Mouse (Mus musculus) small intestine, adult 2 months (tissue): ENCODE data around the gene Hint2. TPM values are rescaled to one million over a fixed set of nuclear protein-coding genes. Genes with fewer than 3 reads are reported as not detected.

Source experiments
- H3K27ac ChIP-seq: fragments of 200-500 bp; 2 replicates; pipeline ENCODE4 v1.5.1; 2012; ENCODE audit warnings: low read depth, low read length, control low read depth, inconsistent platforms; ENCODE audit not compliant: insufficient read depth
- H3K27me3 ChIP-seq: fragments of 200-500 bp; 2 replicates; pipeline ENCODE4 v1.6.1; 2012; ENCODE audit warnings: mild to moderate bottlenecking, moderate library complexity, low read length, inconsistent platforms; ENCODE audit not compliant: control insufficient read depth, insufficient read depth
- H3K36me3 ChIP-seq: fragments of 200-500 bp; 2 replicates; pipeline ENCODE4 v1.6.1; 2012; ENCODE audit warnings: mild to moderate bottlenecking, low read length, control low read depth, inconsistent platforms; ENCODE audit not compliant: control insufficient read depth, insufficient read depth
- H3K4me1 ChIP-seq: fragments of 200-500 bp; 2 replicates; pipeline ENCODE4 v1.6.1; 2012; ENCODE audit warnings: low read length, inconsistent platforms, mixed read lengths; ENCODE audit not compliant: control insufficient read depth, insufficient read depth, insufficient read length
- H3K4me3 ChIP-seq: fragments of 200-500 bp; 2 replicates; pipeline ENCODE4 v1.5.1; 2012; ENCODE audit warnings: low read depth, mild to moderate bottlenecking, control low read depth, inconsistent platforms, low read length, moderate library complexity
- CTCF ChIP-seq: fragments of 200-500 bp; IDR thresholded peaks from 2 replicates; pipeline ENCODE4 v1.5.1; 2012; ENCODE audit warnings: low read depth, mild to moderate bottlenecking, control low read depth, inconsistent platforms, low read length, moderate library complexity, mixed read lengths; ENCODE audit not compliant: insufficient replicate concordance, insufficient read length; ENCODE audit errors: extremely low read depth
- POLR2A ChIP-seq: fragments of 200-500 bp; IDR thresholded peaks from 2 replicates; pipeline ENCODE4 v1.6.1; 2012; ENCODE audit warnings: low read depth, mild to moderate bottlenecking, control low read depth, inconsistent platforms, low read length, moderate library complexity
- WGBS: fragments of 180-500 bp; shearing (Covaris S2); methylation state at CpG from one replicate; pipeline ENCODE4 v1.1.7; 2018; 5-methylcytosine and 5-hydroxymethylcytosine counted together
- polyA plus RNA-seq: library from polyadenylated mRNA; depleted of rRNA; stranded (reverse); fragments of >200 nt; gene quantifications from 2 replicates; pipeline ENCODE4 v1.2.3, GENCODE M21; 2012; rRNA removed

Gene Hint2
- polyA plus RNA-seq, 1 experiment: 73.8 TPM

- Histone ChIP-seq H3K27ac (no peak overlapping the region), H3K4me3 (no peak overlapping the region), H3K27me3 (peaks cover 13% of the 10 kb centered on the region; the same call in 1 of the 2 replicates), H3K36me3 (no peaks in the 10 kb centered on the region), H3K4me1 (peaks cover 3% of the 10 kb centered on the region; the same call in 1 of the 2 replicates)
- WGBS: 49% methylated on average over 20 of the region's 20 CpGs
- TF ChIP-seq POLR2A (no peak), CTCF (no peak)
These were observed 27.0 kb downstream of the Hint2 start for GRCm38 (mm10) chr4:43629106-43629817.

DNA sequence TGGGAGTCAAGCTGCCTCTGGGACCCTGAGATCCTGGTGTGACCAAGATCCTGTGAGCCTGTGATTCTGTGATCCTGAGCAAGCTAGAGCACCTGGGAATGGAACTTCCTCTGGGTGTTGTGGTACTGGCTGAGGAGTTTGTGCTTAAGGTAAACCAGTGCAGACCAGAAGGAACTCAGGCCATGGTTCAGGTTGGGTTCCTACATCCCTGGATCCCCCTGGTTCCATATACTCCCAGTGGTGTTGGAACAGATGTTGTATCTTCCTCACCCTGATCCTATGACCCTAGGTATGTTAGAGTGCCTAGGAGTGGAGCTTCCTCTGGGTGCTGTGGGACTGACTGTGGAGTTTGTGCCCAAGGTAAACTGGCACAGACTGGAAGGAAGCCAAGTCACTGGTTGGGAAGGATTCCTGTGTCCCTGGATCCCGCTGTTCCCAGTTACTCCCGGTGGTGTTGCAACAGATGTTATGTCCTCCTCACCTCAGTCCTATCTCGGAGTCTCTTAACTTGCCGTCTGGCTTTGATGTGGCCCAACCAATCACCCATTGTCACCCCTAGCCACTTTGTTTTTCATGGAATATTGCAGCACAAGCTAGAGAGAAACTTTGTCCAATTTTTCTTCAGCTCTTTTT lies 36.0 kb downstream of the Hint2 start:
- Histone ChIP-seq H3K4me3 (no peak overlapping the region), H3K27ac (no peak overlapping the region), H3K4me1 (no peaks in the 10 kb centered on the region), H3K36me3 (no peaks in the 10 kb centered on the region), H3K27me3 (no peaks in the 10 kb centered on the region; the same call in 1 of the 2 replicates)
- TF ChIP-seq CTCF (no peak), POLR2A (no peak)
- 42% methylated on average over 4 of the region's 4 CpGs for WGBS

GRCm38 (mm10) chr4:43613060-43613730 lies 43.1 kb downstream of the Hint2 start:
- Histone ChIP-seq H3K27ac (no peak overlapping the region), H3K4me3 (no peak overlapping the region), H3K36me3 (no peaks in the 10 kb centered on the region), H3K4me1 (no peaks in the 10 kb centered on the region), H3K27me3 (no peaks in the 10 kb centered on the region; the same call in 1 of the 2 replicates)
- TF ChIP-seq POLR2A: no peak
- TF ChIP-seq CTCF: no peak
- WGBS: 41% methylated on average over 3 of the region's 3 CpGs

GRCm38 (mm10) chr4:43612534-43612933 lies 43.7 kb downstream of the Hint2 start:
- H3K27me3 ChIP-seq: no peaks in the 10 kb centered on the region; the same call in 1 of the 2 replicates
- H3K4me3 ChIP-seq: no peak overlapping the region
- H3K4me1 ChIP-seq: no peaks in the 10 kb centered on the region
- no peak for TF ChIP-seq POLR2A
- no peak for TF ChIP-seq CTCF
- H3K27ac ChIP-seq: no peak overlapping the region
- WGBS: 37% methylated on average over 10 of the region's 10 CpGs
- no peaks in the 10 kb centered on the region for H3K36me3 ChIP-seq

DNA sequence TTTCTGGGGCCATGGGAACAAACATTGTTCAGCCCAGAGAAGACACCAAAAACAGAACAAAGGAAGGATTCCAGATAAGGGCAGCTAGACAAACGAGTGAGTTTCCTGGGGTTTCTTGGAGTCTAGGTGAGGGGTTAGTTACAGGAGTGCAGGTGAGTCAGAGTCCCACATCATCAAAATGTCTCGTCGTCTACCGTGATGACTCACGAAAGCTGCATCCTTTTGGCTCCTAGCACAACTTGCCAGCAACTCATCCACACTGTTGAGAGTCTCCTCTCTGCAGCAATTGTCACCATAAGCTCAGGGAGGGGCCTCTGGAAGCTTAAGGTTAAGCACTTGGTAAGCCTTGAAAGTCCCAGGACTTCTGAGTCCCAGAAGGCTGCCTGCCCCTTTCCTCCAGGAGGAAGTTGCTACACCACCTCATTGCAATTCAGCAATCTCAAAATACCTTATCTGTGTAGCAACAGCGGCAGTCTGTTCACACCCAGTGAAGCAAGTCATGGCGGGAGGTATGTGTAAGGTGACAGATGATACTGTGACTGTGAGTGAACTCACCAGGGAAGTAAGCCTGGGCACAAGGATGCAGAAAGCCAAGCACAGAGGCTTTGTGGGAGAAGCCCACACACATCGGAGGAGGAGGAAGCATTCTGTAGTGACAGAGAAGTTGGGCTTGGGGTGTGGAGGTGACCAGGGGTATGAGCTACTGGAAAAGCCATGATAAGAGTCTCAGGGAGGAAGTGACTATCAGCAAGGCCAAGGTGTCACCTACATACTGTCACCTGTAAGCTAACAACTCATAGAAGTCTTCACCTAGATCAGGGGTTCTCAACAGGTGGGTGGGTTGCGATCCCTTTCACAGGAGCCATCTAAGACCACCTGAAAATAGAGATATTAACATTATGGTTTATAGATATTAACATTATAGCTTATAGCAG lies 51.2 kb downstream of the Hint2 start:
- H3K27ac ChIP-seq: no peak overlapping the region
- TF ChIP-seq POLR2A (no peak), CTCF (no peak)
- WGBS: 39% methylated on average over 9 of the region's 9 CpGs
- H3K4me1 ChIP-seq: no peaks in the 10 kb centered on the region
- no peak overlapping the region for H3K4me3 ChIP-seq
- H3K27me3 ChIP-seq: no peaks in the 10 kb centered on the region; the same call in 1 of the 2 replicates
- H3K36me3 ChIP-seq: no peaks in the 10 kb centered on the region

Other genes with a start within 250 kb of the Hint2 start
- 0.24 TPM in 1 of 2 replicates, not detected in the other for gene Fam166b, start 227.3 kb downstream of the Hint2 start, polyA plus RNA-seq
- gene Tesk1, start 214.5 kb downstream of the Hint2 start, polyA plus RNA-seq: 45.8 and 77.6 TPM in 2 replicates
- 2.8 and 11.4 TPM in 2 replicates for gene Cd72, start 201.8 kb downstream of the Hint2 start, polyA plus RNA-seq
- gene Sit1, start 172.7 kb downstream of the Hint2 start, polyA plus RNA-seq: 0.96 and 1.9 TPM in 2 replicates
- 365 and 503 TPM in 2 replicates for gene Ccdc107, start 163.6 kb downstream of the Hint2 start, polyA plus RNA-seq
- gene Arhgef39, start 156.8 kb downstream of the Hint2 start, polyA plus RNA-seq: 21.6 and 38.3 TPM in 2 replicates
- 36.6 and 47.7 TPM in 2 replicates for gene Car9, start 149.5 kb downstream of the Hint2 start, polyA plus RNA-seq
- 31.6 and 37.0 TPM in 2 replicates for gene Tpm2, start 132.7 kb downstream of the Hint2 start, polyA plus RNA-seq
- 66.9 and 133 TPM in 2 replicates for gene Creb3, start 94.1 kb downstream of the Hint2 start, polyA plus RNA-seq
- 47.2 and 78.0 TPM in 2 replicates for gene Tln1, start 93.8 kb downstream of the Hint2 start, polyA plus RNA-seq
- gene Rgp1, start 77.8 kb downstream of the Hint2 start, polyA plus RNA-seq: 20.2 and 31.9 TPM in 2 replicates
- 5.3 and 7.6 TPM in 2 replicates for gene Gba2, start 77.6 kb downstream of the Hint2 start, polyA plus RNA-seq
- gene Msmp, start 72.0 kb downstream of the Hint2 start, polyA plus RNA-seq: not detected in 2 replicates
- 5.8 and 6.3 TPM in 2 replicates for gene Npr2, start 24.5 kb downstream of the Hint2 start, polyA plus RNA-seq
- gene Spag8, start 2.9 kb downstream of the Hint2 start, polyA plus RNA-seq: 0.39 and 0.63 TPM in 2 replicates
- 3.0 and 4.3 TPM in 2 replicates for gene Tmem8b, start 12.5 kb upstream of the Hint2 start, polyA plus RNA-seq
- gene Fam221b, start 12.7 kb upstream of the Hint2 start, polyA plus RNA-seq: not detected in 2 replicates
- not detected in 2 replicates for gene Olfr70, start 44.3 kb upstream of the Hint2 start, polyA plus RNA-seq
- not detected in 2 replicates for gene Olfr71, start 53.8 kb upstream of the Hint2 start, polyA plus RNA-seq
- gene Hrct1, start 70.7 kb upstream of the Hint2 start, polyA plus RNA-seq: 1.0 and 2.0 TPM in 2 replicates
- gene Spaar, start 73.6 kb upstream of the Hint2 start, polyA plus RNA-seq: 0.28 and 1.1 TPM in 2 replicates
- gene Olfr159, start 114.5 kb upstream of the Hint2 start, polyA plus RNA-seq: not detected in 2 replicates
- not detected in 2 replicates for gene Olfr156, start 167.4 kb upstream of the Hint2 start, polyA plus RNA-seq
- gene Olfr157, start 183.7 kb upstream of the Hint2 start, polyA plus RNA-seq: 0.04 and 0.10 TPM in 2 replicates
- not detected in 2 replicates for gene Olfr155, start 195.1 kb upstream of the Hint2 start, polyA plus RNA-seq
- 1.3 and 2.1 TPM in 2 replicates for gene Reck, start 219.1 kb upstream of the Hint2 start, polyA plus RNA-seq